Mouse (Mus musculus) testis, adult 2 months (tissue): ENCODE measurements at regions not wholly inside any gene's neighbourhood (a gene's known extent, or its start where the extent isn't known, plus 50 kb on each side); places are given as distances from the start of the nearest gene placed in this dataset.

Experiments used
- H3K27ac ChIP-seq: fragments of 200-500 bp; 2 replicates; pipeline ENCODE4 v1.5.1; 2012; ENCODE audit warnings: low read depth, low read length; ENCODE audit not compliant: control insufficient read depth, insufficient read depth
- H3K27me3 ChIP-seq: fragments of 200-500 bp; 2 replicates; pipeline ENCODE4 v1.6.1; 2012; ENCODE audit warnings: mild to moderate bottlenecking, low read length, moderate library complexity; ENCODE audit not compliant: control insufficient read depth, insufficient read depth
- H3K36me3 ChIP-seq: fragments of 200-500 bp; 2 replicates; pipeline ENCODE4 v1.6.1; 2012; ENCODE audit warnings: mild to moderate bottlenecking, low read length; ENCODE audit not compliant: control insufficient read depth, insufficient read depth
- H3K4me1 ChIP-seq: fragments of 200-500 bp; 2 replicates; pipeline ENCODE4 v1.6.1; 2012; ENCODE audit warnings: low read length; ENCODE audit not compliant: control insufficient read depth, insufficient read depth
- H3K4me3 ChIP-seq: fragments of 200-500 bp; 2 replicates; pipeline ENCODE4 v1.5.1; 2012; ENCODE audit warnings: low read depth, mild to moderate bottlenecking, low read length, moderate library complexity, mixed read lengths; ENCODE audit not compliant: control insufficient read depth
- CTCF ChIP-seq: fragments of 200-500 bp; IDR thresholded peaks from 2 replicates; pipeline ENCODE4 v1.5.1; 2012; ENCODE audit warnings: low read depth, mild to moderate bottlenecking, inconsistent platforms, low read length, moderate library complexity; ENCODE audit not compliant: control insufficient read depth, insufficient read depth, insufficient replicate concordance
- POLR2A ChIP-seq: fragments of 200-500 bp; IDR thresholded peaks from 2 replicates; pipeline ENCODE4 v1.6.1; 2012; ENCODE audit warnings: low read depth, mild to moderate bottlenecking, inconsistent platforms, low read length, moderate library complexity; ENCODE audit not compliant: control insufficient read depth

DNA sequence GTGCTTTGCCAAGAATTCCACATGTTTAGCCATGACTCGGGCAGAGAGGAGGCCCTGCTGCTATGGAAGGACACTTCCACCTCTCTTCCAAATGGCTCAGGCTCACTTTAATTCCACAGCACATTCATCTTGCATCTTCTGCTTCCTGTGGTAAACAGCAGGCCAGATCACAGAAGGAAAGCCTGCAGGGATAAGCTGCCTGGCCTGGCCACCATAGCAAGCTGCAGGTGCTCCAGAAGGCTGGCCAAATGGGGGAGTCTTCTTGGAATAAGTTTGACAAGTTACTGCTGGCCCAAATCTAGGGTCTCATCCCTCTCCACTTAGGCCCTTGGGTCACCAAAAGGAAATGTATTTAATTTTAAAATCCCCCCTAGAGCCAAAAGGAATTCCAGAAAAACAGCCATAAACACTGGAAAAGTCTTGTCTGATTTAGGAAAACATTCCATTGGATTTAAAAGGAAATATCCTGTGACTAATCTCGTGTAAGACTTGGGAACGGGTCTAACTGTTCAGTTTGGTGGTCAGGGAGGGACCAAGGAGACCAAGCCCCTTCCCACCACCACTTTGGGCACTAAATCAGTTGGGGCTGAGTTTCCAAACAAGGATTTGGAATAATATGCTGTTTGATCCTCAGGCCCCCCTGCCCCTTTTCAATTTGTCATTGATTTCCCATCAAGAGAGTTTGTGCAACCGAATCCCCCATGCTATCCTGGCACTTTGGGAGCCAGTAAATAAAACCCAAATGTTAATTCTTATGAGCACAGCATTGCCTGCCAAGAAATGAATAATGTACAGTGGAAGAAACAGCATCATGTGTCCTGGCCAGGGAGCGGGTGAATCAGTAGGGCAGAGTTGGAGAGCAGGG is 117.6 kb upstream of the Habp2 start:
- Histone ChIP-seq H3K27ac (no peak overlapping the region), H3K36me3 (no peaks in the 10 kb centered on the region), H3K27me3 (no peaks in the 10 kb centered on the region), H3K4me3 (no peak overlapping the region), H3K4me1 (no peaks in the 10 kb centered on the region)
- TF ChIP-seq POLR2A (no peak), CTCF (no peak)

DNA sequence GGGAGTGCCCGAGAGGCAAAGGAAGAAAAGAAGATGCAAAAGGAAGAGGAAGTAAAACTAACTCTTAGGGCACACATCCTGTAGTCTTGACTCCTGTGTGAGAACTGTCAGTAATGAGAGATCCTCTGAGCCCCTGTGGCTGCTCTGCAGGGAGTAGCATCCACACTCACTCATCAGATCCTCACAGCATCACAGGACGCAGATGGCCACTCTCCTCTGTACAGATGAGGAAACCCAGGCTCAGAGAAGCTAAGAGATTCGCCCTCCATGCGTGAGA is 117.0 kb upstream of the Habp2 start:
- TF ChIP-seq CTCF: no peak
- no peak for TF ChIP-seq POLR2A
- no peaks in the 10 kb centered on the region for H3K27me3 ChIP-seq
- H3K4me1 ChIP-seq: no peaks in the 10 kb centered on the region
- H3K36me3 ChIP-seq: no peaks in the 10 kb centered on the region
- no peak overlapping the region for H3K4me3 ChIP-seq
- H3K27ac ChIP-seq: no peak overlapping the region

DNA sequence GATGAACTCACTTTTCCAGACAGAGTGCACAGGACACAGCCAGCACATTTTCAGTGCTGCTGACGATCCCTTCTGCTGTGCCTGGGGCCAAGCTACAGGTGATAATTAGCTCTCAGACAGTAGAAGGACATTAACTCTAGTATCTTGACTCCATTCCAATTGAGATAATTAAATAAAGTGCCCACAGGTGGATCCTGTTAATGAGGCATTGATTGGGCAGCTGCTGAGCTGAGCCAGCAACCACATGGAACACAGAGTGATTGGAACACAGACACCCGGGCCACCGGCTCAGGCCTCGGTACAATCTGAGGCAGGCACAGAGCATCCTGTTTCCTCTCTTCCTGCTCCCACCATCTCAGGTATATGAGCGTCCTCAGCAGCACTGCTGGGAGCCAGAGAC is 114.5 kb upstream of the Habp2 start:
- H3K4me1 ChIP-seq: no peaks in the 10 kb centered on the region
- TF ChIP-seq CTCF: no peak
- no peak overlapping the region for H3K4me3 ChIP-seq
- no peaks in the 10 kb centered on the region for H3K27me3 ChIP-seq
- H3K36me3 ChIP-seq: no peaks in the 10 kb centered on the region
- H3K27ac ChIP-seq: no peak overlapping the region

DNA sequence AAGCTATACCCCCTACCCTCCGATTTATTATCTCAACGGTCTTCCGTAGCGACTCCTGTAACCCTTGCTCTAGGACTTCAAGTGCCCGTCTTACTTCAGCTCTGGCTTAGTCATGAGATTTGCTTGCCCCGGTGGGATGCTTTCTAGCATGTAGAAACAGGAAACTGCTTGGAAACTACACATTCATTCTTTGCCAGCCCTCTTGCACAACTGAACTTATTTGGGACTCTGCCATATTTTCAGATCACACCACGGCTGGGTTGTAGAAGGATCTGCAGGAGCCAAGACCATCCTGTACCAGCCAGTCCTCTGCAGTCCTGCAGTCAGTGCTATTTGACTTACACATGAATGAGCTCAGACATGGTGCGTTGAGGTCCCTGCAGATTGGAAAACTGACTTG is 110.9 kb upstream of the Habp2 start:
- Histone ChIP-seq H3K4me3 (no peak overlapping the region), H3K27me3 (no peaks in the 10 kb centered on the region), H3K36me3 (no peaks in the 10 kb centered on the region), H3K27ac (no peak overlapping the region), H3K4me1 (no peaks in the 10 kb centered on the region)
- no peak for TF ChIP-seq CTCF
- no peak for TF ChIP-seq POLR2A

DNA sequence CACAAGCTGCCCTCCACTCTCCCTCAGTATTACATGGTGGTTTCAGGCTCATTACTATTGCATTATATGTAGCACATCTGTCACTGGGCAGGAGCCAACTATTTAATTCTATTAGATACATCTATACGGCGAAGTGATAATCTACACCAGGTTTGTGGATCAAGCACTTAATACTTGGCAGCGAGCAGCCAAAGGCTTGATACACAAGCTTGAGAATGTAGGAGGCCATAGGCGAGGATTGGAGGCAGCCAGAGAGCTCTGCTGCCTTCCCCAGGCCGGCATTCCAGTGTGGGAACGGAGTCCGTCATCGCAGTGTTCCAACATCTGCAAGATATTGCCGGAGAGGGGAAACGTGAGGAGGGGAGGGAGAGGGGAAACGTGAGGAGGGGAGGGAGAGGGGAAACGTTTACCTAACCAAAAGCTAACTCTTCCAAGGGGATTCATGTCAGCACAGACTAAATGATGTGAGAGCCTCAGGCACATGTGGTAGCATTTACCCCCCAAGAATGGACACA is 109.6 kb upstream of the Habp2 start:
- no peak overlapping the region for H3K4me3 ChIP-seq
- no peaks in the 10 kb centered on the region for H3K4me1 ChIP-seq
- no peaks in the 10 kb centered on the region for H3K27me3 ChIP-seq
- no peaks in the 10 kb centered on the region for H3K36me3 ChIP-seq
- no peak overlapping the region for H3K27ac ChIP-seq
- TF ChIP-seq POLR2A: no peak
- TF ChIP-seq CTCF: no peak

DNA sequence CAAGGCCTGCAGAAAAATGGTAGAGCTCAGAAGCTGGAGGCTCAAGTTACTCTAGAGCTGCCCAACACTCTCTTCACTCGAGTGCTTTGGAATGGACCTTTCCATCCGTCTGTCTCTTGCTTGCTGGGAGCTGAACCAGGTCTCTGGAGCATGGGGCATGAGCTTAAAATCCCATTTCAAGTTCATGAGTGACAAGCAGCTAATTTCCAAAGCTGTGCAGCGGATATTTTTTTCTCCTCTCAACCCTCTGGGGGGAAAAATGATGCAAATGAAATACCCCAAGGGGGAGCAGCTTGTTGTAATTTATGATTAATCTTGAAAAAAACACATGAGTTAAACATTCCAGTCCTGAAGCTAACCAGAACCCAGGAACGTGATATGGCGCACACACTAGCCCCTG is 101.2 kb upstream of the Habp2 start:
- H3K36me3 ChIP-seq: no peaks in the 10 kb centered on the region
- no peak for TF ChIP-seq CTCF
- TF ChIP-seq POLR2A: no peak
- no peaks in the 10 kb centered on the region for H3K4me1 ChIP-seq
- no peak overlapping the region for H3K27ac ChIP-seq
- no peaks in the 10 kb centered on the region for H3K27me3 ChIP-seq
- no peak overlapping the region for H3K4me3 ChIP-seq

DNA sequence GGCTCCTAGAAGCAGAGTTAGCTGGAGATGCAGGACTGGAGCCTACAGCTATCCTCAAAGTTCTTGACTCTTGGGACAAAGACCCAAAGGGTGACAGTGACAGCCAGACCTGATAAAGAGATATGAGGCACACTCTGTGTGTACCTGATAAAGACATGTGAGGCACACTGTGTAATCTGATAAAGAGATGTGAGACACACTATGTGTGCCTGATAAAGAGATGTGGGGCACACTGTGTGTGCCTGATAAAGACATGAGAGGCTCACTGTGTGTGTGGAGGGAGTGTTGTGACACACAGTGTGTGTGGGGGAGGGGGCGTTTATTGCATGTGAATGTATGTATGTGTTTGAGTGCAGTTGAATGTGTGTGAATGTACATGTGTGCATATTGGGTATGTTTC is 97.8 kb upstream of the Habp2 start:
- no peaks in the 10 kb centered on the region for H3K36me3 ChIP-seq
- no peak overlapping the region for H3K4me3 ChIP-seq
- no peaks in the 10 kb centered on the region for H3K27me3 ChIP-seq
- H3K27ac ChIP-seq: no peak overlapping the region
- peaks cover 4% of the 10 kb centered on the region; the same call in 1 of the 2 replicates for H3K4me1 ChIP-seq
- TF ChIP-seq CTCF: no peak
- no peak for TF ChIP-seq POLR2A

DNA sequence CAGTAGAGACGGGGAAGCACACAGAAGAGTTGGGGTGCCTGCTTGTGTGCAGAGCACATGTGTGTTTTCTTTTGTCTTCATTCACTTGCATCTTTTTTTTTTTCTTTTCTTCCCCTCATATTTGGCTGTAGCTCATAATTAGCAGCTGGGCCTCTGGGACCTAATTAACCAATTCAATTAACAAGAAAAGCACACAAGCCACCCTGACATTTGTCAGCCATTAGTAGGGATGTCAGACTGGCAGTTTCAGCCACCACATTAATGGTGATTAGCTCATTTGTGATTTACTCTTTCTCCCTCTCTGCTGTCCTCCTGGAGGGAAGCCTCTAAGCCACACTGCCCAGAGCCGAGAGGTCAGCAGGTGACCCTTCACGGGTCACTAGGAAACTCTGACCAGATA is 96.7 kb upstream of the Habp2 start:
- Histone ChIP-seq H3K27me3 (no peaks in the 10 kb centered on the region), H3K4me3 (peak overlapping the region; percentile 8), H3K4me1 (peaks cover 4% of the 10 kb centered on the region; the same call in 1 of the 2 replicates), H3K27ac (no peak overlapping the region), H3K36me3 (no peaks in the 10 kb centered on the region)
- TF ChIP-seq POLR2A (no peak), CTCF (no peak)
